Mouse (Mus musculus) B cell, adult 67 days (primary cell): ENCODE results near the gene D3Ertd751e. TPM values are rescaled to one million over a fixed set of nuclear protein-coding genes. Genes with fewer than 3 reads are reported as not detected.

Source experiments
- total RNA-seq, 2 experiments: library from RNA; stranded (reverse); gene quantifications; 4 replicates each; pipeline ENCODE4 v1.2.4; 2023

D3Ertd751e gene
- total RNA-seq, result 10 to 100 TPM; 15.4 to 19.7 TPM

DNA sequence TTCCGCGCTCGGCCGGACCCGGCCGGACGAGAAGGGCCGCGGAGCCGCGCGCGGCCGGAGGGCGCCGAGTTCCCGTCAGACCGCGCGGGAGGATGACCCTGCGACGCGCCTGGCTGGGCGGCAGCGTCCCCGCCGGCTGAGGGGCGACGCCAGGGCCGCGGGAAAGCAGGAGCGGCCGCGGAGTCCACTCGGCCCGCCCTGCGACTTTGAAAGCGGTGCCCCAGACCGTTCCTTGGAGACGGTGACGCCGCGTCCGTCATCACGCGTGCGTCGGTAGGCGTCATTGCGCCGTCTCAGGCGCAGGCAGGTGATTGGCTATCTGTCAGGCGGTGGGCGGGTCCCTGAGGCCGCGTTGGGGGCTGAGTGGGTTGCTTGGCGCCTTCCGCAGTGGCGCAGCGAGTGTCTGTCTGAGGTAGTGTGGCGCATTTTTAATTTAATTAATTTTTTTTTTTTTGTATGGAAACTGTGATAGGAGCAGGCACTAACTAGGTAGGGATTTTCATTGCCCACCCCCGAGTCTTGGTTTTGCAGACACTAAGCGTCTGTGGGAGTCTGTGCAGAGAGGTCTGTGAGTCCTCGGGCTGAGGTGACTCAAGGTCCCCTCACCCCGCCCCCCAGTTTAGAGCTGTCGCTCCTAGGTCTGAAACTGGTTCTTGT is at the start of gene D3Ertd751e, which contains the start of gene Sclt1:
TSS of gene D3Ertd751e (plus strand) at position 334 of the 657 bp plus-strand sequence.
TSS of gene Sclt1 (minus strand) at position 237 of the 657 bp plus-strand sequence.

Other genes with a start within 250 kb of the D3Ertd751e start
- gene Jade1, start 186.9 kb upstream of the D3Ertd751e start, total RNA-seq, result 10 to 100 TPM; 42.3 to 50.2 TPM
- 10 to 100 TPM; 27.9 to 31.4 TPM for gene Sclt1, start 97 bp upstream of the D3Ertd751e start, total RNA-seq